Mouse (Mus musculus) T-helper 2 cell (primary cell): ENCODE measurements at regions not wholly inside any gene's neighbourhood (a gene's known extent, or its start where the extent isn't known, plus 50 kb on each side); places are given as distances from the start of the nearest gene placed in this dataset.
"Not testable (repeated sequence)": the region's sequence is repeated elsewhere in the genome, so short reads cannot be mapped to it uniquely, and the experiment has no call there.

Experiments
- in situ Hi-C: fragments of 300-600 bp; cut with MboI, MseI; formaldehyde crosslinking; loops from one replicate; pipeline ENCODE4 v1.15.1; 2025; ENCODE audit warnings: high pct_unique_total_duplicates

DNA sequence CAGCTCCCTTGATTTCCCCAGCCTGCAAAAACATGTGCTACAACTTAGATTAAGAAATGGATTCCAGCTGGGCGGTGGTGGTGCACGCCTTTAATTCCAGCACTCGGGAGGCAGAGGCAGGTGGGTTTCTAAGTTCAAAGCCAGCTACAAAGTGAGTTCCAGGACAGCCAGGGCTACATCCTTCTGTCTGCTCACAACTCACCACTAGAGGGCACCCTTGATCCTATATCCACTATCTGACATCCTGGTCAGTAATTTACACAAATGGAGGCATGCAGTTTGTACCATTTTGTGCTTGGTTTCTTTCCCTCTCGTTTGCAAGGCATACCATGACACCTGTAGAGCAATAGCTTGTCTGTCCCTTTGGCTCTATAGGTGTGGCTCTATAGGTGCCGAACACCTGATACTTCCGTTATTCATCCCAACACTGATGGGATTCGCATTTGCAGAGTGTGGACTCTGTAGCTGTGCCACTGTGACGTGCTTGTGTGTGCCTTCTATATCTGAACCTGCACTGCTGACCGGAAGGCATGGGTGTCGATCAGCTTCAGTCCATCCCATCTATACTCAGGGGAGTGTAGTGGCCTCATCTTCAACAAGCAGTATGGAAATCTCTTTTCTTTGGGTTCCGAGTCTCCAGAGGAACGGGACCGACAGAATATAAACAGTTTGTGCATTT lies 108.4 kb upstream of the Spata13 start:
- in situ Hi-C loops = no loop called here

GRCm38 (mm10) chr14:60525979-60526378 lies 107.8 kb upstream of the Spata13 start:
- in situ Hi-C loops = no loop called here

- in situ Hi-C loops = no loop called here
Observed at GRCm38 (mm10) chr14:60526832-60527231, 107.0 kb upstream of the Spata13 start.

DNA sequence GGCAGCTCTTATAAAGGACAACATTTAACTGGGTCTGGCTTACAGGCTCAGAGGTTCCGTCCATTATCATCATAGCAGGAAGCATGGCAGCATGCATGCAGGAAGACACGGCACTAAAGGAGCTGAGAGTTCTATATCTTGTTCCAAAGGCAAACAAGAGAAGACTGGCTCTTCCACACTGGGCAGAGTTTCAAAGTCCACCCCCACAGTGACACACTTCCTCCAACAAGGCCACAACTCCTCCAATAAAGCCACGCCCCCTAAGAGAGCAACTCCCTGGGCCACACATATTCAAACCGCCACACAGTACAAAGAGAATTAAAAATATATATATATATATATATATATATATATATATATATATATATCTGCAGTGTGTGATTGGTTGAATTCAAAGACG lies 105.8 kb upstream of the Spata13 start:
- in situ Hi-C loops = no loop called here

DNA sequence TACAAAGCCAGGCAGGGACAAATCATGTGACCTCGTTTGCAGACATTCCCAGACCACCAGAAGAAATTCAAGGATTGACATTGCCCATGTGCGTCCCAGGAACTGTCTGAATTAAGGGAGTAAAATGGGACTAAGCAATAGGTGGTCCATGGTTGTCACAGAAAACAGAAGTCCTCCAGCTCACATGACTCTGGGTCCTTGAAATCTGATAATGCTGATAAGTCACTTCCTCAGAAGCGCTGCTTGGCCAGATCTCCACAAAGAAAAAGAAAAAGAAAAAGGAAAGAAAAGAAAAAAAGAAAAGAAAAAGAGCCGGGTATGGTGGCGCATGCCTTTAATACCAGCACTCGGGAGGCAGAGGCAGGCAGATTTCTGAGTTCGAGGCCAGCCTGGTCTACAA lies 105.3 kb upstream of the Spata13 start:
- in situ Hi-C loops = no loop called here

DNA sequence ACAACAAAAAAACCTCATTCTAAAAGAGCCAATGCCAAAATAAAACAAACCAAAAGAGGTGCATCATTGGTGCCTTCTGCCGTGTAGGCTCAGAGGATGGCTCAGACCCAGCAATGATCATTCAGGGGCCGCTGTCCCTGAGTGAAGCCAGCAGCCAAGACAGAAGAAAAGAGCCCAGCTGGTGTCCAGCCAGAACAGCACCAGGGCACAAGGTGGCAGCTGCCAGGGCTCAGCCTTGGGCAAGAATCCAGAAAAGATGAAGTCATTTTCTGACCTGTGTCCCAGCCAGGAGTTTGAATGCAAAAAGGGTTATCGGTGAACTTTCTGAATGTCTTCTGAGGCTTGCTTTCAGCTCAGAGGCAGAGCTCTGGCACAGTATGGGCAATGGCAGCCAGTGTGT lies 104.8 kb upstream of the Spata13 start:
- in situ Hi-C loops = no loop called here

GRCm38 (mm10) chr14:60529646-60530347 lies 104.0 kb upstream of the Spata13 start:
- in situ Hi-C loops = no loop called here

- in situ Hi-C loops = no loop called here
Observed at GRCm38 (mm10) chr14:60530348-60530711, 103.5 kb upstream of the Spata13 start.

- in situ Hi-C loops = no loop called here
Observed at GRCm38 (mm10) chr14:60530973-60531372, 102.8 kb upstream of the Spata13 start.

DNA sequence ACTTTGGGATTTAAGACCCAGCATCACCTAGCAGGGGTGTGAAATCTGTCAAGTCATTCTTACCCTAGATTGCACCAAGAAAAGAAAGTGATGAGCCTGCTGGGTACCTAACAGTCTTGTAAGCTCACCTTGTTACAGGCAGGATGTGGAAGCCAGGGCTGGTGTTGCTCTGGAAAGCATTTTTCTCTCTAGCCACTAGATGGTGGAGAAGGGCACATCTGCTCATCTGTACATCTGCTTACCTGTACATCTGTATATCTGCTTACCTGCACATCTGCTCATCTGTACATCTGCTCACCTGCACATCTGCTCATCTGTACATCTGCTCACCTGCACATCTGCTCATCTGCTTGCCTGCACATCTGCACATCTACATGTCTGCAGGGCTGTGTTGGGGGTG lies 102.0 kb upstream of the Spata13 start:
- in situ Hi-C loops = no loop called here

DNA sequence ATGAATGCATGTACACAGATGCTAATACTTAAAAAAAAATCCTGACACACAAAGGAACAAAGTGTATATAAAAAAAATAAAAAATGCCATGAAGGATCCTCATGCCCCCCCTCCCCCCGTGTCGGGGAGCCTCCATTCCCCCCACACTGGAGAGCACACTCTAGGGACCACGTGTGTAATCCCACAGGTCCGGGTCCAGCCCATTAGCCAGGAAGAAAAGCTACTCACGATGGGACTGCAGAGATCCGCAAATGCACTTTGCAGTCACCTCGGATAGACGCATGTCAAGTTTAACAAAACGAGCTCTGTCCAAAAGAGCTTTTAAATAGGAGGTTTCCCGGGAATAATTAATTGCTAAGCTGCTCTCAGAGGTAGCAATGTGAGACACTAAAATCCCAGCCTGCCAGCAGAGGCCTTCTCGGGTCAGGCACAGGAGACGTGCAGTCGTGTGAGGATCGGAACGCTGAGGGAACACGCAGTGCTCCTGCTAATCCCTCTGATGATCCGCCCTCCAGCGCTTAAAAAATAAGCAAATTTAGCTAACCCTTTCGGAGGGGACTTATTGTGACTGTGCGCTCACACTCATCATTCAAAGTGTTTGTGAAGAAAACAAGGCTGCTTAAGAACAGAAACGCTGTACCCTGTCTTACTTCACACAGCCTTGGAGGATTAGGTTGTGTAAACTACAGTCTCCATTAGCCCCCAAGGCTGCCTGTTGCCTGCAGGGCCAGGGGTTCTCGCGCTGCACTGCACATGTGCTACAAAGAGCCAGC lies 100.2 kb upstream of the Spata13 start:
- in situ Hi-C loops = no loop called here

- in situ Hi-C loops = no loop called here
Observed at GRCm38 (mm10) chr14:60539040-60539439, 94.8 kb upstream of the Spata13 start.

GRCm38 (mm10) chr14:60540111-60540510 lies 93.7 kb upstream of the Spata13 start:
- in situ Hi-C loops = no loop called here

DNA sequence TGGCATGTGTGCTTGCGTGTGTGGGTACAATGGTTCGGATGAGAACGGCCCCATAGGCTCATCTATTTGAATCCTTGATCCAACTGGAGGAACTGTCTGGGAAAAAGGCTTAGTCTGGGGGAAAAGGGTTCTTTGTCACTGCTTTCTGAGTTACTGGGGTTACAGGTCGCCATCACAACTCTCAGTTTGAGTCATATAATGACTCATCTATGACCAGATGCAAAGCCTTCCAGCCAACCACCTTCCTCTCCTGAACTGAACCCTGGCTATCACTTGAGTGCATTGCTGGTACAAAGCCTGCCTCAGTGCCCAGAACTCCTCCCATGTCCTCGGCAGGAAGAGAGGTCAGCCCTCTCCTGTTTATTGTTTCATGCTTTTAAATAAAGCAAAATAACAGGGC lies 92.2 kb upstream of the Spata13 start:
- in situ Hi-C loops = no loop called here

DNA sequence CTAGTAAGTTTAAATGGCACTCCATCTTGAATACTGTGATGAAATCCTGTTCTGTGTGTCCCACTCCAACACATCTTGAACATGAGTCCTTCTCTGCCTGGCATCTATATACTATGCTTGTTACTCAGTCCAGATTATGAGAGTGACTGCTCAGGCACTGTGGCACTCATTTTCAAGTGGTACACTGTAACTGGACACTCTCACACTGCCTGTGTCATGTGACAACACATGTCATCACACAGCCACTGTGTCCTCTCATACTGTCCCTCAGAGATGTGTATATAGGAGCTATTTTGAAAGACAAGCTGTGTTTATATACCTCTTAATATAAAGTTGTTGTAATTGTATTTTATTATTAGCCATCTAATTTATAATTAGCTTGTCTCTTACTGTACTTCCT lies 89.0 kb upstream of the Spata13 start:
- in situ Hi-C loops = no loop called here

DNA sequence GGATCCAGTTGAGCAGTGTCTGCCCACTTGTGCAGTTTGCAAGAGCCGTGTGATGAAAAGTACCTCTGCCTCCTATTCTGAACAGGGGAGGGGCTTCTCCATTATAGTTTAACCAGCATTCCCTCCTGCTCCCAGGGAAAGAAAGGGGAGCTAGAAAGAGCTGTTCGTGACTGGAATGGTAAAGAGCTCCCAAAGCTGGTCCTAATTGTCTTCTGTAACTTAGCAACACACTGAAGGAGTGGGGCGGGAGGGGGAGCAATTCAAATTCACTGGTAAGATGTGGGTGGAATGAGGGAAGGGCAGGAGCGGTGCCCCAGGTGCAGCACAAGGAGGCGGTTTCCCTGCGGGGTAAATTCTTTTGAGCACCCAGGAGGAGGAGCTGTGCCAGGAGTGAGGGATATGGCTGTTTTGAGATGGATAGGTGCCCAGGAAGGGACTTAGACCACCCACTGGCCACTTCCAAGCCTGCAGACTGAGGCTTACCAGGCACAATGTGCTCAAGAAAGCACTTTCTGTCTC lies 79.5 kb upstream of the Spata13 start:
- in situ Hi-C loops = no loop called here

- in situ Hi-C loops = no loop called here
Observed at GRCm38 (mm10) chr14:60556541-60556940, 77.3 kb upstream of the Spata13 start.

DNA sequence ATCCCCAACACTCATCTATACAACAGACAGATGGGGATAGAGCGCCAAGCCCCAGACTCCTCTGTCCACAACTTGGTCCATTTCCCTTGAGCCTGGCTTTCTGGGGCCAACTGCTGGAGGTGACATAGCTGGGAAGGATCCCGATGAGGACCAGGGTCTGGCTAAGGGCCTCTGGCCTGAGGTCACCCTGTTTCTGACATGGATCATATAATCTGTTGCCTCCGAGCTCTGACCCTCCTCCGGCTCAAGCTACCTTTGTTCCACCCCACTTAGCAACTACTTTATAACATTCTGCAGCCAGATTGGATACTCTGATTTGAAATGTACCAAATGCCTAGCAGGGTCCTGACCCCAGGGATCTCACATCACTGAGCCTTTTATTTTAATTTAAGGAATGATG lies 76.8 kb upstream of the Spata13 start:
- in situ Hi-C loops = no loop called here

- in situ Hi-C loops = no loop called here
Observed at GRCm38 (mm10) chr14:60559376-60559775, 74.4 kb upstream of the Spata13 start.

GRCm38 (mm10) chr14:60559826-60560529 lies 73.8 kb upstream of the Spata13 start:
- in situ Hi-C loops = no loop called here

DNA sequence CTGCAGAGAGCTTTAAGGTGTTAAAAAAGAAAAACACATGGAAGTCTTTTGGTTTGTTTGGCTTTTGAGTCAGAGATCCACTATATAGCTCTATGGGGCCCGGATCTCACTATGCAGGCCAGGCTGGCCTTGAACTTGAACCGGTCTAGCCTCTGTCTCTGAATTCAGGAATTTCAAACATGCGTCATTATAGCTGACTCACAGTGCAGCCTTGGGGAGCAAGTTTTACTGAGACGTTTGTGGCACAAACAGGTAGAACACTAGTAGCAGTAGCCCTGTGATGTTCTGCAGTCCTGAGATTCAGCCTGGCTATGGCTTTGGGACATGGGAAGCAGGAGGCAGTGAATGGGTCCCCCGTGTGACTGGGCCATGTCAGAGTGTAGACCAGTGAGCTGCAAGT lies 57.5 kb upstream of the Spata13 start:
- in situ Hi-C loops = no loop called here

GRCm38 (mm10) chr14:60580131-60580530 lies 53.7 kb upstream of the Spata13 start:
- in situ Hi-C loops = not testable (repeated sequence)
